Mouse (Mus musculus) bone marrow macrophage, adult 2 months (primary cell): ENCODE measurements around the gene Gad1.

Experiments
- CTCF ChIP-seq: IDR thresholded peaks from 2 replicates; pipeline ENCODE4 v1.5.1; 2012; ENCODE audit warnings: low read depth, mild to moderate bottlenecking, low read length, moderate library complexity
- POLR2A ChIP-seq: IDR thresholded peaks from 2 replicates; pipeline ENCODE4 v1.6.1; 2012; ENCODE audit warnings: mild to moderate bottlenecking, low read depth, low read length, borderline replicate concordance

- no peak for TF ChIP-seq CTCF
- no peak for TF ChIP-seq POLR2A
Measured at GRCm38 (mm10) chr2:70628397-70628796, 75.5 kb downstream of the Gad1 start.
